Mouse (Mus musculus): ENCODE measurements around the gene Fam214a. TPM values are rescaled to one million over a fixed set of nuclear protein-coding genes. Genes with fewer than 3 reads are reported as not detected.

The Fam214a gene
- total RNA-seq, 2 experiments from 2014 or later = 28.2 to 28.6 TPM

GRCm38 (mm10) chr9:74946713-74947402, 5.8 kb upstream of the Fam214a start:
- no peak for DNase-seq (ENCODE audit: low spot score in 2 of 2)

DNA sequence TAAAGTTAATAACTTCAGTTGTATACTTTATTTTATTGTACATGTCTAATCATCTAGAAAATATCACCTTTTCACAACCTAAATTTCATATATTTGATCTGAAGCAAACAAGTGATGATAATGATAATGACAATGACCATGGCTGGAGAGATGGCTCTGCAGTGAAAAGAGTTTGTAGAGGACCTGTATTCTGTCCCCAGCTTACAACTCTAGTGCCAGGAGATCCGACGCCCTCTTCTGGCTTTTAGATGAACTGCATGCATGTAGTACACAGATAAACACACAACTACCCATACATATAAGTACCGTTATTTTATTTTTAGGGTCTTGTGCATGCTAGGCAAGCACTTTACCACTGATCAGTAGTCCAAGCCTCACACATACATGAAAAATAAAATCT, 1.2 kb upstream of the Fam214a start:
- DNase-seq (ENCODE audit: low spot score in 2 of 2) = no peak

- peak in 1 of 2 experiments; percentile 24 for DNase-seq (ENCODE audit: low spot score in 2 of 2)
These were observed 578 bp upstream of the Fam214a start for GRCm38 (mm10) chr9:74952106-74952505.

DNA sequence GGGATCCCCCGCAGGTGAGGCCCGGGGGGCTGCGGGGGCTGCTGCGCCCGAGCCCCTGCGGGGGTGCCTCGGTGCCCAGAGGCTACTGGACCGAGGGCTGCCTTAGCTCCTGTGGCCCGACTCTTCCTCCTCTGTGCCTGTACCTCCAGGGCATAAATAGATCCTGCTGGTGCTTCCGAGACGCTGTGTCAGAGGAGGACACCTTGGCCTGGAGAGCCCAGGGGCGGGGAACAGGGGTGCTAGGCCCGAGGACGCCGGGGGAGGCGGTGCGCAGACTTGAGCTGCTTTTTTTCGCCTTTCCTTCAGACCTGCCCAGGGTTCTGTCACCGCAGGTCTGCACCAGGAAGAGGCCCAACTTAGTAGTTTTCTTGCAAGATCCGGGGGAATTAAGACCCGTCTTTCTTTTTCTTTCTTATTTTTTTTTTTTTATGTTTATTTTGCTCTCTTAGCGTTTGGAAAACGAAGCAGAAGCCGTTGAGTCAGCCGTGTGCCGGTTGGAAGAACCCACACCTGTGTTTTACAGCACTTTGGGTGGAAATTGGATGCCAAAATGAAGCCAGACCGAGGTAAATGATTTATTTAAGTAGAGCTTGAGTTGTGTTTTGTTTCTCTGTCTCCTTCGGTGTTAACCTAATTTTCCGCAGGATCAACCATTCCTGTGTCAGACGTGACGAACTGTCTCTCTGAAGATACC, 728 bp downstream of the Fam214a start:
- peak; percentile 40 to 54 for DNase-seq (ENCODE audit: low spot score in 2 of 2)

DNA sequence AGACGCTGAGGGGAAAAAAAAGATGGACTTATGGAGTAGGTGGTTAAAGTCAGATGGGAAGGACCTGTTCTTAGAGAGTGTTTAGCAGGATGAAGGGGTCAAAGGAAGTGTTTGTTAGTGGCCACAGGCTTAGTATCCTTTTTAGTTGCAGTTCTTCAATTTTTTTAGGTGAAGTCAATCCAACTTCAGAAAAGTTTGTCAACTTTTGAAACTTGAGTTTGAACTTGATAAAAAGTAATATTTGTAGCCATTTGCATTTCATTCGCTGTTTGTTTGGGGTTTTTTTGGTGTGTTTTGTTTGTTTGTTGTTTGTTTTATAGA, 1.2 kb downstream of the Fam214a start:
- DNase-seq (ENCODE audit: low spot score in 2 of 2) = no peak

DNA sequence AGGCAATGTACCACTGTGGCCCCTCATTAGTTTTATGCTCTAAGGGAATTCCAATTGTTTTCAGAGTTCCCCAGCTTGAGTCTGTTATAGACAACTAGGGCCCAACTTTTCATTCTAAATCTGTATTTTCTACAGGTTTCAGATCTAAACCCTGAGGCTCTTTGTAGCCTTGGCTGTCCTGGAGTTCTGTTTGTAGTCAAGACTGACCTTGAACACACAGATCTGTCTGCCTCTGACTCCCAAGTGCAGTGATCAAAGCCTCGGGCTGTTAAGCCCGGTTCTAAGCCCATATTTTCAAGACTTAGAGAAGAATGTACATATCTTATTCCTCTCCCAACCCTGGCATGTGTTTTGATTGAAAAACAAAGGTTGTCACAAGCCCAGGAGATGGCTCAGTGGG, 1.7 kb downstream of the Fam214a start:
- DNase-seq (ENCODE audit: low spot score in 2 of 2) = no peak

DNA sequence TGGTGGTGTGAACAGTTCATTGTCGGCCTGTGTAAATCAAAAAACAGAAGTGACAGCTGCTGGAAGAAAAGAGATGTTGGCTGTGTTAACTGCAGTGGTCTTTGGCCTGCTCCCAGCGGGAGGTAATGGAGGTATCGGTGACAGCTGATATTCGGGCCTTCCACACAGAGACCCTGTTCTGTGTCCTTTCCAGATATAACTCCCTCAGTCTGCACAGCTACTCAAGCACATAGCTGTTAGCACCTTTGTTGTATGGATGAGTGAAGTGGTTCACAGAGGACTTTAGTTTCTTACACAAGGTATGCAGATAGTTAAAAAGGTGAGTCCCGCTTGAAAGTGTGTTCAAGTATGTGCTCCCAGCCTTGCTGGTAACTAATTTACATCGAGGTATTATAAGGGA, 7.9 kb downstream of the Fam214a start:
- DNase-seq (ENCODE audit: low spot score in 2 of 2) = no peak

- DNase-seq (ENCODE audit: low spot score in 2 of 2) = no peak
These were observed 8.4 kb downstream of the Fam214a start for GRCm38 (mm10) chr9:74961073-74961575.

GRCm38 (mm10) chr9:74963953-74964352, 11.3 kb downstream of the Fam214a start:
- no peak for DNase-seq (ENCODE audit: low spot score in 2 of 2)

- no peak for DNase-seq (ENCODE audit: low spot score in 2 of 2)
These were observed 12.2 kb downstream of the Fam214a start for GRCm38 (mm10) chr9:74964866-74965384.

DNA sequence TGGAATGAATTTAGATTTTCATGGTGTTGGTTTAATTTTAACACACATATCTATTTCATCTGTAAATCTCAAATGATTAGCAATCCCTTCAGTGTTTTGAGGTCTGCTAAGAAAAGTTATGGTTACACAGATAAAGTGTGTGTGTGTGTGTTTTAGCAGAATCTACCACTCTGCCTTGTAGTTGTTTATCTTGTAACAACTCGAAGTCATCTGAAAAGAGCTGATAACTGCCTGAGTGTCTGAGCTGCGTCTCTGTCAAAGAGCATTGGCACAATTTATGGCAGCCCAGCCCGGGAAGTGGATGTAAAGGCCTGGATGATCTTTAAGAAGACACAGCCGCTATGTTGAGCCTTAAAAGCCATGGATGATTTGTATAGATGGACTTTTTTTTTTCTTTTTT, 13.5 kb downstream of the Fam214a start:
- no peak for DNase-seq (ENCODE audit: low spot score in 2 of 2)

DNA sequence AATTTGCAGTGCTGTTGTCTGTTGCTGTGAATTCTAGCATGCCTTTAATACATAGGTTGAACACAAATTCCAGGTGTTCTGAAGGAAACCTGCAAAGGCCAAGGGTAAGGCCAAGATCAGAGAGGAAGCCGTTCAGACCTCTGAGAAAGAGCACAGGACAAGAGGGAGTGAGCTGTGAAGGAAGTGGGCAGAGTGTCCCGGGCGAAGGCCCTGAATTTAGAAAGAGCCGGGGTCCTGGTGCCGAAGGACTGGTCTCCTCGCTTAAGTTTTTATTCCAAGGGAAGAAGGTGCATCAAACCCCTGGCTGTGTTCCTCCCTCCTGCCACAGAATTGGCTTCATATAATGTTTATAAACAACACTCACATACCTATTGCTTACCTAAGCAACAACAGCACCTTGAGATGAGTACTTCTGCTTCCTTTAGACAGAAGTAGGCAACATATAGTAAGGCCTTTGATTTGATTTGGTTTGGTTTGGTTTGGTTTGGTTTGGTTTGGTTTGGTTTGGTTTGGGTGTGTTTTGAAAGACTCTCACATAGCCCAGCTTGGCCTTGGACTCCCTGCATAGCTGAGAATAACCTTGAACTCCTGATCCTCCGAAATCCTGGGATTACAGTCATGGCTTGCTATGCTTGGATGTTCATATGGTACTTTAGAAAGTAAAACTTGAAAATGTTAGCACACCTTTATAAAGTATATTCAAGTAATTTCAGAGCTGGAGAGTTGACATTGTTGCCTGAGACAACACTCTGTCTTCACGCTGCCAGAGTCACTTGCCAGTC, 16.2 kb downstream of the Fam214a start:
- no peak for DNase-seq (ENCODE audit: low spot score in 2 of 2)

DNA sequence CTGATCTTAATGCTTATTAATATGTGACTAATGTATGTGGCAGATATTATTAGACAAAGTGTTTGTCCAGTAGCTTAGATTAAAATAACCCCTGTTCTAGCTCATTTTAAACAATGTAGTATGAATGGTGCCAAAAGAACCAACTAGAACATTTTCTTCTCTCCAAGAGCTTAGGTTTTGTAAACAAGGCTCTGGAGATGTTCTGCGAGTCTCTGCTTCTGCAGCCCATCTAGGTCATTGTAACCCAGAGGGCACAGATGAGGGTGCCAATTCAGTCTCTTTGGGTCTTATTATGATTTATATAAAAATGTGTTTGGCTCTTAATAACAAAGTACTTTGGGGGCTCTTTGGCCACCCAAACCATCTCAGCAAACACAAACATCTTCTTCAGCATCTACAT, 17.9 kb downstream of the Fam214a start:
- DNase-seq (ENCODE audit: low spot score in 2 of 2) = no peak

GRCm38 (mm10) chr9:74971191-74971976, 18.7 kb downstream of the Fam214a start:
- DNase-seq (ENCODE audit: low spot score in 2 of 2) = no peak

DNA sequence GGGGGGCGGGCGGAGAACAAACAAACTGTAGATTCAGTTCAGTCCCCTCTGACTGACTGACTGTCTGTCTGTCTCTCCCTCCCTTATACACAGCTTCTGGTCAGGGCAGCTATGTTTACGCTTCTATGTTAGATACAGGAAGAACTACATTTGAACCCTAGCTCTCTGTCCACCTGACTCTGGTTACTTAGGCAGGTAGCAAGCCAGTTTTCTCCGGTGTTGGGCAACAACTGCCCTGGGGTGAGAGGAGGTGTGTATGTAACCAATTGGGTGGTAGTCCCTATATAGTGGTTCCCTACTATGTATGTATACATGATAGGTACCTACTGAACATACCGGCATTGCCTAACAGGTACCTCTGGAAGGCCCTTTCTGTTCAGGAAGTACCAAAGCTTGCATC, 20.1 kb downstream of the Fam214a start:
- DNase-seq (ENCODE audit: low spot score in 2 of 2) = no peak

GRCm38 (mm10) chr9:74973154-74973553, 20.5 kb downstream of the Fam214a start:
- DNase-seq (ENCODE audit: low spot score in 2 of 2) = no peak

- no peak for DNase-seq (ENCODE audit: low spot score in 2 of 2)
These were observed 22.1 kb downstream of the Fam214a start for GRCm38 (mm10) chr9:74974758-74975157.

DNA sequence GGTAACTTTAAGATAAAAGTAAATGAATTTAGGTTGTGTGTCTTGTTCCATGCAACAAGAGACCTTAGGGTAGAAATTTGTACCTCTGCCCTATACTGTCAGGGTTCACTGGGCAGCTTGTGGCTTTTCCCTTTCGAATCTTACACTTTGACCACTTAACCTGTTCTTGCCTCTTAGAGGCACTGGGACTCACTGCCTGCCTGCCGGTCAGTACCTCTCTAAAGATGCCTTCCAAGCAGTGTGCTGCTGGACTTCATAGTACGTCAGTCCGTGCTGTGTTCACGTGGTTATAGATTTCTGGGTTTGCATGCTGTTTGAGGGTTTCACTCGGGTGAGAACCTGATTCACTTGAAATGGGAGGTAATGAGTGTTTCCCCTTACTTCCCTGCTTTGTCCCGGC, 22.7 kb downstream of the Fam214a start:
- DNase-seq (ENCODE audit: low spot score in 2 of 2) = no peak

DNA sequence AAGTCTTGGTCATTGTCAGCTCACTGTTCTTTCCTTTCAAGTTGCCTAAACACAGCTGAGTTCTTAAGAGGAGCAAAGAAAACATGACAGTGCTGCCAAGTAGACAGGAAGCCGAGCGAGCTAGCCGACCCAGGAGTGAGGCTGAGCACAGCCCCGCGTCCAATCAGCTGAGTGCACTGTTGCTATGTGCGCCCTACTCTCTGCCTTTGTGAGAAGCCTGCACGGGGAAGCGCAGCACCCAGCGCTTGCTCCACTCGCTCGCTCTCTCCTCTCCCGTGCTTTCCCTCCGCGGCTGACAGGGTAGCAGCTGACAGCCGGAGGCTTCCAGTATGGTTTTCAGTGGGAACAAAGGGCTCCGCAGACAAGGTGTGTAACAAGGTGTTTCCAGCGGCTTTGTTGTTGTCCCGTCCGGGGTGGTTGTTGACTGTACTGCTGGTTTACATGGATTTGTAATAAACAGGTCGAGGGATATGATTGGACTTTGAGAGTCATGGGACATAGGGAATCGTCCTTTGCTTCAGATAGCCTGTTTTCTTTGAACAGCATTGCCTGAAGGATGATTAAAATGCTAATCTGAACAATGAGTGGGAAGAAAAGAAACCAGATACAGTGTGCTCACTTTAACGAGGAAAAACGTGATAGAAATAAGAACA, 23.4 kb downstream of the Fam214a start:
- DNase-seq (ENCODE audit: low spot score in 2 of 2) = peak; percentile 84 to 90

DNA sequence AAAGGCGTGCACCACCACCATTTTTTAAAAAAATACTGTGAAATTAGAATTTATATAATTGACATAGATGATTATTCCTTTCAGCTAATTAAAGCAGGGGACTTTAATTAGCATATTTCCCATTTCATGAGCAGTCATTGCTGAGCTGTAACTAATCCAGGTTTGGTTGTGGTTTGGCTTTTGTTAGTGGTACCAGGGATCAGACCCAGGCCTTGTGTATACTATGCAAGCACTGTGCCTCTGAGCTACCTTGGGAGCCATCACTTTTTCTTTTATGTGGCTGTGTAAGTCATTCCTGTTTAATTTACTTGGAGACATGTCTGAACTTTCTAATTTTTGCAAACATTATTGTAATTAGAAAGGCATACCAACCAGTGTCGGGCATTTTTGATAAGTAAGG, 24.6 kb downstream of the Fam214a start:
- no peak for DNase-seq (ENCODE audit: low spot score in 2 of 2)

DNA sequence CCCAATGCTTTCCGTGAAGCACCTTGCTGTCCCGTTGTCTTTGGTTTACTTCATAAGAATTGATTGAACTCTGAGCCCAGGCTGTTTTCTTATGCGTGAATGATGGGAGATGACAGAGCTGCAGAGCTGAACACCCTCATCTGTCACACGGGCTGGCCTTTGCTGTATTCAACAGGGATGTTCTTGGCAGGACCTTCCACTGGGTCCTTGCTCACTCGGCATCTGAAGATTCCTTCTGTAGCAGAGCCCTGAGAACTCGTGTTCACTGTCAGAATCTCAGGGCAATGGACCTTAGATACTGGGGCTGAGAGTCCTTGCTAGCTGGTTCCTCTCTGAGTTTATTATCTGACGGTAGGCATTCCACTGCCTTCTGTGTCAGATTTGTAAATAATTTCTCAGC, 25.3 kb downstream of the Fam214a start:
- DNase-seq (ENCODE audit: low spot score in 2 of 2) = no peak
